Comparison of ENCODE assay signal across 9 mouse cellular contexts in genomic region chr11:31850995-31851394, GRCm38 (mm10). TPM values are rescaled to one million over a fixed set of nuclear protein-coding genes. Genes with fewer than 3 reads are reported as not detected.
DNase-seq lines count a peak whose midpoint lies in the region; TF ChIP-seq lines count a peak whose summit lies in the region.
"Had no signal": no experiment of that assay in that cellular context is flagged by ENCODE, and none has a peak within 500 bp of the region (broad histone marks: within the 10 kb centered on the region; RNA-seq: fewer than 3 reads in every experiment).

No protein-coding gene starts in this region.

- no peaks in the 10 kb centered on the region for H3K27me3 ChIP-seq in C2C12 (ENCODE audit: control insufficient read depth, insufficient read depth, insufficient read length)

- no peaks in the 10 kb centered on the region for H3K36me3 ChIP-seq in C2C12 (ENCODE audit: control insufficient read depth, insufficient read depth)
- H3K36me3 ChIP-seq: liver, embryonic 15.5 days had no signal

- no peaks in the 10 kb centered on the region for H3K79me2 ChIP-seq in C2C12 (ENCODE audit: control insufficient read depth, insufficient read depth)

- H3ac ChIP-seq in C2C12 (ENCODE audit: control insufficient read depth, insufficient read length, low read depth): no peak overlapping the region

- no peak for TF ChIP-seq CTCF in C2C12 (IDR thresholded peaks at IDR 0.05; ENCODE audit: control insufficient read depth, insufficient read depth, insufficient read length)

- peak; percentile 25 for DNase-seq in 3134 (ENCODE audit: extremely low read depth, insufficient read length, low spot score)
- DNase-seq in cerebellum, adult 9-10 months: peak; percentile 79
- DNase-seq in kidney, postnatal 14 days: peak; percentile 69
- no peak for DNase-seq in layer of hippocampus, postnatal 25 days (ENCODE audit: extremely low spot score in 1 of 2, low spot score in 1 of 2)
- no peak for DNase-seq in spleen, adult 18-20 months
- no peak for DNase-seq in layer of hippocampus, adult 11-12 months (ENCODE audit: low spot score)
- no peak for DNase-seq in urinary bladder, postnatal 14 days (ENCODE audit: low spot score)

- H3K4me3 ChIP-seq in C2C12 (ENCODE audit: insufficient read depth, poor library complexity, severe bottlenecking): no peak overlapping the region
- H3K4me3 ChIP-seq: liver, embryonic 15.5 days had no signal

- no peaks in the 10 kb centered on the region for H3K79me3 ChIP-seq in C2C12 (ENCODE audit: low read depth)

TF ChIP-seq in C2C12, 6 proteins besides CTCF, POLR2A, EP300 and RAD21:
- no peak for TF ChIP-seq FOSL1 (IDR thresholded peaks at IDR 0.05; ENCODE audit: insufficient read depth, low read length, poor library complexity, severe bottlenecking)
- peak; percentile 50 for TF ChIP-seq USF1 (IDR thresholded peaks at IDR 0.05; ENCODE audit: low read depth)
- no peak for TF ChIP-seq CEBPB (IDR thresholded peaks at IDR 0.05; ENCODE audit: low read depth)
- no peak for TF ChIP-seq MYOG (IDR thresholded peaks at IDR 0.05; ENCODE audit: control insufficient read depth, extremely low read depth, insufficient read length)
- TF ChIP-seq MAX (IDR thresholded peaks at IDR 0.05): no peak
- TF ChIP-seq MYOD1 (IDR thresholded peaks at IDR 0.05; ENCODE audit: control insufficient read depth, insufficient read length, low read depth): no peak

RNA-seq across cellular contexts. Expression of gene Cpeb4, which starts 21.0 kb away (rescaled TPM):
- 1.5 TPM for polyA plus RNA-seq in C2C12 (2012; fragmentation: generic; extraction: Trizol)
- 100 to 1,000 TPM; 134 to 156 TPM for total RNA-seq in layer of hippocampus, postnatal 25 days (2021)

Comparison
In these comparisons a context has a peak if more than half of its experiments do, and no peak if none do; other contexts are left out.
1. DNase-seq: peak in 3134 (single experiment), cerebellum, adult 9-10 months (single experiment) and kidney, postnatal 14 days (single experiment); none in layer of hippocampus, postnatal 25 days (0 of 2), spleen, adult 18-20 months (0 of 2), layer of hippocampus, adult 11-12 months (single experiment) and urinary bladder, postnatal 14 days (single experiment).